Mouse (Mus musculus) lung, embryonic 14.5 days (tissue): ENCODE results near the gene Ctnnbip1. TPM values are rescaled to one million over a fixed set of nuclear protein-coding genes. Genes with fewer than 3 reads are reported as not detected.
A peak's percentile ranks its signal among the peaks of the same experiment; 100 is the strongest.

Experiments
- ATAC-seq: fragments of 200-750 bp; cut with Nextera tagmentation; 2 replicates; pipeline ENCODE4 v1.8.0; 2017; ENCODE audit warnings: mild to moderate bottlenecking, moderate TSS enrichment, moderate library complexity; ENCODE audit not compliant: insufficient read depth
- DNase-seq: peaks from one replicate; pipeline ENCODE4 v3.0.0-alpha.2; 2015
- H3K27ac ChIP-seq: fragments of 300-500 bp; sonication (generic); 2 replicates; pipeline ENCODE4 v1.5.1; 2014; ENCODE audit warnings: low read depth, mild to moderate bottlenecking, moderate library complexity
- H3K27me3 ChIP-seq: fragments of 300-500 bp; sonication (generic); 2 replicates; pipeline ENCODE4 v1.6.1; 2014; ENCODE audit warnings: low read length, control low read depth; ENCODE audit not compliant: insufficient read depth
- H3K36me3 ChIP-seq: fragments of 300-500 bp; sonication (generic); 2 replicates; pipeline ENCODE4 v1.6.1; 2014; ENCODE audit warnings: control low read depth; ENCODE audit not compliant: insufficient read depth
- H3K4me1 ChIP-seq: fragments of 300-500 bp; sonication (generic); 2 replicates; pipeline ENCODE4 v1.6.1; 2014; ENCODE audit warnings: antibody characterized with exemption, control low read depth; ENCODE audit not compliant: insufficient read depth
- H3K4me2 ChIP-seq: fragments of 300-500 bp; sonication (generic); 2 replicates; pipeline ENCODE4 v1.6.1; 2014; ENCODE audit warnings: mild to moderate bottlenecking
- H3K4me3 ChIP-seq: fragments of 300-500 bp; sonication (generic); 2 replicates; pipeline ENCODE4 v1.5.1; 2014; ENCODE audit warnings: low read depth, low read length
- H3K9ac ChIP-seq: fragments of 300-500 bp; sonication (generic); 2 replicates; pipeline ENCODE4 v1.6.1; 2014
- H3K9me3 ChIP-seq: fragments of 300-500 bp; sonication (generic); 2 replicates; pipeline ENCODE4 v1.6.1; 2016; ENCODE audit warnings: low read depth, low read length, control low read depth
- CTCF ChIP-seq: IDR thresholded peaks from 2 replicates; pipeline ENCODE4 v1.5.1; 2016; ENCODE audit warnings: antibody characterized with exemption, low read depth
- WGBS: fragments of 180-500 bp; shearing (Covaris S2); extraction: QIAGEN DNeasy Blood & Tissue Kit; methylation state at CpG from one replicate; pipeline ENCODE4 v1.1.7; 2014; 5-methylcytosine and 5-hydroxymethylcytosine counted together
- polyA plus RNA-seq: library from polyadenylated mRNA; unstranded; fragments of >200 nt; fragmentation: Nextera tagmentation; extraction: Ambion mirVana; gene quantifications from 2 replicates; pipeline ENCODE4 v1.2.1, GENCODE M21; 2014

Ctnnbip1 gene
- polyA plus RNA-seq, 1 experiment from 2014 or later: 65.4 TPM

DNA sequence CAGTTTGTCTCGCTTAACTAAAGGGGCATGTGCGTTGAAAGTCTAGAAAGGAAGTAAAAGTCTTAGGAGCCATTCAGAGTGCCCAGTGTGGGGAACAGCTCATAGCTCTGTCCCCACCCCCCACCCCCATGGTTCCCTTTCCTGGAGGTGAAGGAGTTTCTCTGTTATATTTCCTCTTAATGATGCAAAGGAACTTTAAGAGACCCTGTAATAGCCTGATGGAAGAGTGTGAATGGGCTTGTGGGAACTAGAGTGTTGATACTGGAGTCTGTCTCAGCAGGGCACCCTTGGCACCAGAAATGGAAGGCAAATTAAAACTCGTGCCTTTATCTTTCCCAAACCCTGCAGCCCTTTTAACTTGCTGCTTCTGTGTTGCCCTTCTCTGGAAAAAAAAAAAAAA is 13.2 kb upstream of the Ctnnbip1 start:
- no peak for DNase-seq
- no peak overlapping the region for H3K9ac ChIP-seq
- peaks cover 23% of the 10 kb centered on the region for H3K36me3 ChIP-seq
- TF ChIP-seq CTCF: no peak
- 49% methylated on average over 3 of the region's 3 CpGs for WGBS
- ATAC-seq: no peak
- H3K27ac ChIP-seq: no peak overlapping the region
- no peaks in the 10 kb centered on the region for H3K27me3 ChIP-seq
- no peak overlapping the region for H3K4me2 ChIP-seq
- no peaks in the 10 kb centered on the region for H3K9me3 ChIP-seq
- no peaks in the 10 kb centered on the region for H3K4me1 ChIP-seq
- no peak overlapping the region for H3K4me3 ChIP-seq

DNA sequence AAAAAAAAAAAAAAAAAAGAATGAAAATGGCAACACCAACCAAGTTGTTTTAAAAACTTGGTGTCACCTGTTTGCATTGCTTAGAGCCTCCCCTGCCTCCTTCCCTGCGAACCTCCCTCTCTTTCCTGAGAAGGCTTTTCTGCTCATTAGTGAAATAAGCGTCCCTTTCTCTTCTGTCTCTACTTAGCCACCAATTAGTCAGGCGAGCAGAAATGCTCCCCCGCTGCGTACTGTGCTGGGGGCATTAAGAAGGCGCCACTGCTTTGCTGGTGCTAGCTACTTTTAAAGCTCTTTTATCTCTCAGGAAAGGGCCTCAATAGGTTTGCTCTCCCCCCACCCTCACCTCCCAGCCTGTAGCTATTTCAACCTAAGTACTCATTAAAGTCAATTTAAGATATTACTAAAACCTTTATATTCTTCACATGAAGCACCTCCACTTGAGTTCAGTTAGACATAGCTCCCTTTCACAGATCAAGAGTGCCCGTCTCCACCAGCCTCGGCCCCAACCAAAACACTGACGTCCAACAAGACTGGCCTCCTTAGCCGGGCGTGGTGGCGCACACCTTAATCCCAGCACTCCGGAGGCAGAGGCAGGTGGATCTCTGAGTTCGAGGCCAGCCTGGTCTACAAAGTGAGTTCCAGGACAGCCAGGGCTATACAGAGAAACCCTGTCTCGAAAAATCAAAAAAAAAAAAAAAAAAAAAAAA is 12.6 kb upstream of the Ctnnbip1 start:
- ATAC-seq (no peak), DNase-seq (no peak)
- no peak overlapping the region for H3K9ac ChIP-seq
- peaks cover 18% of the 10 kb centered on the region for H3K36me3 ChIP-seq
- H3K27me3 ChIP-seq: no peaks in the 10 kb centered on the region
- no peaks in the 10 kb centered on the region for H3K4me1 ChIP-seq
- H3K4me2 ChIP-seq: no peak overlapping the region
- WGBS: 63% methylated on average over 14 of the region's 15 CpGs
- TF ChIP-seq CTCF: no peak
- H3K9me3 ChIP-seq: no peaks in the 10 kb centered on the region
- H3K4me3 ChIP-seq: no peak overlapping the region
- H3K27ac ChIP-seq: peak overlapping the region; percentile 50

DNA sequence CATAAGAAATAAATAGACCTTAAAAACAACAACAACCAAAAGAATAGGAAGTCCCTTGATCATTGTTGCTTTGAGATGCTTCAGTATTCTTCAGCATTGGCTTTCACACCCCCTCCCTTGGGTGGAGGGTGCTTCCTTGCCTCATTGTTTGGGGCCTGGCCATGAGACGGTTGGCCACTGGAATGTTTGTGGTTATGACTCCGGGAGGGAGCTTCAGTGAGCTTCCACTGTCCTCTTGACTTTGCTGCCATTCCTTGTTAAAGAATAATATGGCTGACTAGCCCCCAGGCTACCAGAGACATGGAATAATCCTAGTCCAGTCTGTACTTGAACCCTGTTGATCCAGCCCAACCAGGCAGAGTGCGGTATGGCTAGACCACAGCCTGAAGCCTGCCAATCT is 11.1 kb upstream of the Ctnnbip1 start:
- H3K36me3 ChIP-seq: peaks cover 11% of the 10 kb centered on the region; the same call in 1 of the 2 replicates
- TF ChIP-seq CTCF: no peak
- no peak overlapping the region for H3K4me3 ChIP-seq
- H3K4me2 ChIP-seq: no peak overlapping the region
- H3K9ac ChIP-seq: no peak overlapping the region
- H3K27ac ChIP-seq: no peak overlapping the region
- H3K27me3 ChIP-seq: no peaks in the 10 kb centered on the region
- DNase-seq (no peak), ATAC-seq (no peak)
- 79% methylated on average over 3 of the region's 3 CpGs for WGBS
- H3K9me3 ChIP-seq: no peaks in the 10 kb centered on the region
- peaks cover 4% of the 10 kb centered on the region; the same call in 1 of the 2 replicates for H3K4me1 ChIP-seq

DNA sequence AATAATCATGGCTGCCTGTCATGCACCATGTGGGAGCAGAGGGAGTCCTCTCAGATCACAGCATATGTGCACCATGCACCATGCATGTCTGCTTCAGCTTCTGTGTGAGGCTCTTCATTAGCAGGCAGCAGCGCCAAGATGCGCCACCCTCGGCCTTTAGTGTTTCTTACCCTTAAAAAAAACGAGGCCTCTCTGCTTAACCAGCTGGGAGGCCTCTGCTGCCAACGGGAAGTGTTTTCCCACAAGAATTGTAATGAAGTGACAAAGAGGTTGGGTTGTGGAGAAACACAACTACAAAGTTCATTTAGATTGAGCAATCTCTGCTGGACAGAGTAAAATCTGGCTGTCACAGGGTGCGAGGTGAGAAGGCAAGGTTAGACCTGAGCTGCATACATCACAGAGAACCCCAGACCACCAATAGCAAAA is 6.8 kb upstream of the Ctnnbip1 start:
- Histone ChIP-seq H3K4me2 (no peak overlapping the region), H3K27ac (peak overlapping the region; percentile 73), H3K4me1 (peaks cover 7% of the 10 kb centered on the region; the same call in 1 of the 2 replicates), H3K9me3 (no peaks in the 10 kb centered on the region), H3K27me3 (no peaks in the 10 kb centered on the region), H3K9ac (no peak overlapping the region), H3K4me3 (no peak overlapping the region), H3K36me3 (no peaks in the 10 kb centered on the region)
- TF ChIP-seq CTCF: no peak
- WGBS: 22% methylated on average over 6 of the region's 6 CpGs
- DNase-seq (peak; percentile 84), ATAC-seq (peak; percentile 85)

DNA sequence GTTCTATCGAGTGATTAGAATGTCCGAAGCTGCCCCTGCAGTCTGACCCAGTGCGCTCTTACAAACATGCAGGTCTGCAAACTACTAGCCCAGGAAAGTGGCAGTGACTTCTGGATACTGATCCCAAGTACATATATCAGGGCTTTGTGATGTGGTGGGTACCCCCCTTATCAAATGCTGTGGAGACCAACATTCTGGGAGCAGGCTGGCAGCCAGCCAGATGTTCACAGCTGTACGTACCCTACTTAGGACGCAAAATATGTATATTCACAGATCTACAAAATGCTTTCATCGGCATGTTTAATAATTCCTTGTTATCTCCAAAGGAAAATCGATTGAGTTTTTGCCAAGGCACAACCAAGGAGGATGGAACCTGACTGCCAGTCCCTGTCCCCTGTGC is 6.0 kb upstream of the Ctnnbip1 start:
- H3K9ac ChIP-seq: no peak overlapping the region
- H3K9me3 ChIP-seq: no peaks in the 10 kb centered on the region
- H3K27me3 ChIP-seq: no peaks in the 10 kb centered on the region
- DNase-seq (peak; percentile 53), ATAC-seq (no peak)
- peaks cover 7% of the 10 kb centered on the region; the same call in 1 of the 2 replicates for H3K4me1 ChIP-seq
- H3K4me2 ChIP-seq: peak overlapping the region; percentile 0; the same call in 1 of the 2 replicates
- no peak overlapping the region for H3K4me3 ChIP-seq
- H3K36me3 ChIP-seq: no peaks in the 10 kb centered on the region
- TF ChIP-seq CTCF: no peak
- H3K27ac ChIP-seq: peak overlapping the region; percentile 73; the same call in 1 of the 2 replicates
- 44% methylated on average over 7 of the region's 7 CpGs for WGBS

DNA sequence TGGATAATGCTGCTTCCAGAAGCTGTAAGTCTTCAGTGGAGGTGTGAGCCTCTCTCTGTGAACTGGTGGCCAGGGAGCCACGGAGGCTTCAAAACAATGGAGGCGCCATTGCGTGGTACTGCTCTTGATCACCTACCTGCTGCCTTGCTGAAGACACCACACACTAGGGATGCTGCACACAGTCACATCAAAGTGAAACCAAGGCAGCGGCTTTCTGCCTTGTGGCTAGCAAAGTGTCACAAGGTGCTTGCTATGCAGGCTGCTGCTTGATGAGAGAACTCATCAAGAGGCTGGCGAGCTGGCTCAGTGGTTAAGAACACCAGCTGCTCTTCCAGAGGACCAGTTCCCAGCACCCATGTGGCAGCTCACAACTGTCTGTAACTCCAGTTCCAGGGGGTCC is 2.3 kb upstream of the Ctnnbip1 start:
- no peaks in the 10 kb centered on the region for H3K36me3 ChIP-seq
- 87% methylated on average over 5 of the region's 5 CpGs for WGBS
- no peaks in the 10 kb centered on the region for H3K9me3 ChIP-seq
- H3K4me1 ChIP-seq: peaks cover 16% of the 10 kb centered on the region; the same call in 1 of the 2 replicates
- no peak for TF ChIP-seq CTCF
- no peak overlapping the region for H3K4me3 ChIP-seq
- no peak overlapping the region for H3K4me2 ChIP-seq
- H3K9ac ChIP-seq: no peak overlapping the region
- DNase-seq (no peak), ATAC-seq (no peak)
- H3K27ac ChIP-seq: no peak overlapping the region
- no peaks in the 10 kb centered on the region for H3K27me3 ChIP-seq

DNA sequence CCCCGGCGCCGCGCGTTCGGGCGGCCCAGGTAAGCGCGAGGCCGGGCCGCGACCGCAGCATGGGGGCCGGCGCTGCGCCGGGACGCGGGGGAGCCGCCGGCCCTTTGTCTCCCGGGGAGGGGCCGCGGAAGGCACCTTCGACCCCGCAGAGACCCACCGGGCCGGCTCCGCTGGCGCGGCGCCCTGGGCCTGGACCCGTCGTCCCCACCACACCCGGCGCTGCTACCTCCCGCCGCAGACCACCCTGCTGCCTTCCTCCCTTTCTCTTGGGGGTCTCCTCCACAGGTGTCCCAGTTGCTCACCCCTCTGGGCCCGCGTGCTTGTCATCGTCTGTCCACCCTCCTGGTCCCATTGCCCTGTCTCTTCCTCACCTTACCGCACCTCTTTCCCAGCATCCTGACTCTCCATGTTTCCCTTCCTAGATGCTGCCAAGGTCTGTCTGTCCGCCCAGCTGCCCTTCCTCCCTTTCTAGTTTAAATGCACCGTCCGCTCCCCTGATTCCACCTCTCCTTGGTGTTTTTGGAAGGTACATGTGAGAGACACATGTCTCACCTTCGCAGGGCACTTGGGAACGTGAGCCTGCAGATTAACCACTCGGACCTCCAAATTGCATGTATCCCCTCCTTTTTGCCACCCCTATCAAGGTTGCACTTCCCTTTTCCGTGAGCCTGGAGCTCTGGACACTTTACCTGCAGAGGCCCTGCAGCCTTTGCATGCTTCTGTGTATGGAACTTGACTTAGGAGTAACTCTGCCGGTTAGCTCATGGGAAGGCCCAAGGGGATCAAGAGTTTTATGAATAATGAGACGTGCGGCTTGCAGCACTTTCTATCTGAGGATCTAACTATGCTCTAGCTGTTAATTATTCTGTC is 550 bp downstream of the Ctnnbip1 start:
- Histone ChIP-seq H3K36me3 (no peaks in the 10 kb centered on the region), H3K9me3 (no peaks in the 10 kb centered on the region), H3K4me3 (peak overlapping the region; percentile 85), H3K4me2 (peak overlapping the region; percentile 91), H3K27me3 (no peaks in the 10 kb centered on the region), H3K9ac (peak overlapping the region; percentile 80), H3K4me1 (peaks cover 12% of the 10 kb centered on the region; the same call in 1 of the 2 replicates), H3K27ac (peak overlapping the region; percentile 54; the same call in 1 of the 2 replicates)
- no peak; the same call in 1 of the 2 replicates for ATAC-seq
- no peak for DNase-seq
- no peak for TF ChIP-seq CTCF
- 4% methylated on average over 29 of the region's 52 CpGs for WGBS
